Mouse (Mus musculus) spleen, postnatal 14 days (tissue): Measurements from ENCODE around the gene Zmiz1.

Experiments
- DNase-seq, 2 experiments: peaks; one replicate each; pipeline ENCODE4 v3.0.0; 2021 to 2022; ENCODE audit warnings: low spot score in 2 of 2

Gene Zmiz1

DNA sequence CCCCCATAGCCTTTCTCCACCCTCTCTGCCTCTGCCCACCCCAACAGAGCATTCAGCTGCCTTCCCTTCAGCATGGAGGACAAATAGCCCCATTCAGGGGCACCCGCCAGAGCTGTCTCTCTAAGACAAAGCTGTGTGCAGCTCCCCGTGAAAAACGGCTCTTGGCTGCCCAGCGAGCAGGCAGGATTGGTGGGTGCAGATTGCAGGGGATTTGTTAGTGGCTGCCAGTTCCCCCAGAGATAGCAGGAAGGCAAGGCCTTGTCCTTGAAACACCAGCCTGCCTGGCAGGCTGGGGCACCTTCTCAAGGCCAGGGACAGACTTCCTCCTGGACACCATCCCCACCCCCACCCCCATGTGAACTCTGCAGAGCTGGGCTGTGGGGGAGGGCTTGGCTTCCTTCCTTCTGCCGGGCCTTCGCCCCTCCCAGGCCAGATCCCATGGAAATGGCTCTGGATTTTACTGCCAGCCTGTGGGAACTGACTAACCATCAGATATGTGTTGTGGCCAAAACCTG lies 128.6 kb downstream of the Zmiz1 start:
- no peak for DNase-seq

DNA sequence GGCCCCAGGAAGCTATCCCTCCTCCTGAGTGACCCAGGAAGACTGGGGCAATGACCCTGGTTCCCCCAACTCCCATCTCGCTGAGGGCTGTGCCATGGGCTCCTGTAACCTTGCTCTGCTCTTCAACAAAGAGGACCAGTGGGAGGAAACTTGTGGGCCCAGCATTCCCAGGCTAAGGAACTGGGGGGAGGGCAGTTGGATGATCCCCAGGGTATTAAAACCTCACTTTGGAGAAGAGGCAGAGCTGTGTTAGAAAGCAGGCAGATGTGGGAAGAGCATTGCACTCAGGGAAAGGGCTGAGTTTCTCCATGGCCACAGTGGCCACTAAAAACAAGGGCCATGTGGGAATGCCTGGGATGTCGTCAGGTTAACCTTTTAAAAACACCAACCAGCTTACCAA lies 129.2 kb downstream of the Zmiz1 start:
- DNase-seq: no peak

DNA sequence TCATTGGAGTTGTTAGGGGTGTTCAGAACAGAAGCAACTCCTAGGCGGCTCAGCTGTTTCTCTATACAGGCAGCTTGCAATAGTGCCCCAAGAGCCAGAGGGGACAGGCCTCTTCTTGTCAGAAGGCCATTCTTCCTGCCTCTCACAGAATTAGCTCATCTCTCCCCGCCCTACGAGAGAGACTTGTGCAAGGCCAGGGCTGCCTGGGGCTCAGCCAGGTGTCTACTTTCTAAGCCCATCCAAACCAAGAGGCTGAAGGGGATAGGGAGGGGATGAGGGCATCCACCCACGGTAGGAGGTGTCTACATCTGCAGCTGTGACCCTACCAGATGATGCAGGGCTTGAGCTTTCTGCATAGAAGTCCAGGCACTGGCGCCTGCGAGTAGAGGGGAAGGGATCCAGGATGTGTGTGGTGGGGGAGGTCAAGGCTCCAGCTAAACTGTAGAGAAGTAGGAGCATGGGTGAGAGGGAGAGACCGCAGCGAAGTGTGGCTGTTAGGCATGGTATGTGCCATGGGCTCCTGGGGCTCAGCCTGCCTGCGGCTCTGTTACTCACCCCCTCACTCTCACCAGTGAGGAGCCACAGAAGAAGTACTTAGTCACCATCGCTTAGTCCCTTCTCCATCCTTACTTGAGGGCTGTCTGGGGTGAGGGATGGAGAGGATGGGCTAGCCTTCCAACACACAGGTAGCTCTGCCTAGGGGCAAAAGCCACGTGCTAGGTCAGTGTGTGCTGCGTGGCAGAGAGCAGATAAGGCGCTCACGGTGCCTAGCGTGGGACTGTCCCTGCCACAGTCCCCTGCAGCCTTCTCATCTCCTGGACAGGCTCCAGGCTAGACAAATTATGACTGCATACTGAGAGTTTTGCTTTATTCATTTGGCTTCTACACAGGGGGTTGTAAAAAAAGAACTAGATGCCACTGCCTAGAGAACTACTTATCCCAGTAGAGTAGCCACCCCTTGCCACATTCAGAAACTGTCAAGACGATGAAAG lies 130.3 kb downstream of the Zmiz1 start:
- DNase-seq: no peak

DNA sequence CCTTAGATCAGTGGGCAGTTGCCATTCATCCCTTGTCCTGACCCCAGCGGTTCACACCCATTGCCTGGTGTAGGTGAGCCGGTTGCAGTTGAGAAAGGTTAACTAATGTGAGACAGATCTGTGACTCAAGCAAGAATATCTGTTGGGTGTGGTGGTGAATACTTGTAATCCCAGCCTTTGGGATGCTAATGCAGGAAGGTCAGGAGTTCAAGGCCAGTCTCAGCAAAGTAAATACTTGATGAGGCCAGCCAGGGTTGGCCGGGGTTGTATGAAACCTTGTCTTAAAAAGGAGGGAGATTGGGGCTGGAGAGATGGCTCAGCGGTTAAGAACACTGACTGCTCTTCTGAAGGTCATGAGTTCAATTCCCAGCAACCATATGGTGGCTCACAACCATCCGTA lies 132.0 kb downstream of the Zmiz1 start:
- no peak for DNase-seq

GRCm38 (mm10) chr14:25591426-25591825 lies 132.4 kb downstream of the Zmiz1 start:
- DNase-seq: no peak

- no peak for DNase-seq
These were observed 133.5 kb downstream of the Zmiz1 start for GRCm38 (mm10) chr14:25592522-25592921.

DNA sequence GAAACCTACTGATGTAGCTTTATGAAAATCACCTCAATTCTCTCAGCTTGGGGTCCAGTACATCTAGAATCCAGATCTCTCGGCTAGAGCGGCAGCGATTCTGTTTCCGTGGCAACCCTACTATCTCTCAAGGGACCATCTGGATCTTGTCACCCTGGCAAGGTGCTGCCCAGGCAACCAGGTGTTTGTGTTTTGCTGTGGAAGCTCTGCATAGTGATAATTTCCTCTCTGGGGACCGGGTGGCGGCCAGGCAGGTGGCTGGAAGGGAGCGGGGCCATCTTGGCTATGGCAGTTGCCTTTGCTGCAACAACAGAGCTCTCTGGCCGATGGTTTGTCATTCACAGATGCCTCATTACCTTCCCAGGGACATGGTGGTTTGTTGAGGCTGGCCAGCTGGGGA lies 134.9 kb downstream of the Zmiz1 start:
- no peak for DNase-seq

GRCm38 (mm10) chr14:25594611-25595010 lies 135.6 kb downstream of the Zmiz1 start:
- no peak for DNase-seq

DNA sequence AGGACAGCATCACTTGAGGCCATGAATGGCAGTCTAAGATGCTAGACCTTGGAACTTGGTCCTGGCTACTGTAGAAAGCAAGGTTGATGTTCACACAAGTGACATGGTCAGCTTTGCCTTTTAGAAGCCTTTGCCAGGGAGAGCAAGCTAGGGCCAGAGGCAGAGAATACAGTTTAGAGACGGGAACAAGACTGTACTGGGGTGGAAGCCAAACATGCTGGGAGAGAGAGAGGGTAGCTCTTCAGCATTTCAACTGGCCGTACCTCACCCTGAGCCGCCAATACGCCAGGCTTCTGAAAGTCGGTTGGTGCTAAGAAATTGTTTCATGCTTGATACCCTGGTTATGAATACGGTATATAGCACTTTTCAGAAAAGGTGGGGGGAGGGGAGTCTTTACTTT lies 140.0 kb downstream of the Zmiz1 start:
- no peak for DNase-seq

- no peak for DNase-seq
These were observed 140.9 kb downstream of the Zmiz1 start for GRCm38 (mm10) chr14:25599934-25600333.

DNA sequence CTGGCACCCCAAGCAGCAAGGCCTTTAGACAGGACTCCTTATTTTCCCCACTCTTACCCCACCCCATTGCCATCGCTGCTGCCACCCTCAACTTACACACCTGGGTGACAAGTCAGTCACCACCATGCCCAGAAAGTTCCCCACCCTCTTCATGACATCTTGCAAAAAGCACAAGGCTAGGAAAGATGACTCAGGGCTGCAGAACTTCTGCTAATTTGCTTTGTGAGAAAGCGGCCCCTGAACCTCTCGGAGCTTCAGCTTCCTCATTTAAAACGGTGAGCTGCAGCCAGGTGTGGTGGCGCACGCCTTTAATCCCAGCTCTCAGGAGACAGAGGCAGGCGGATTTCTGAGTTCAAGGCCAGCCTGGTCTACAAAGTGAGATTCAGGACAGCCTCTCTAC lies 141.4 kb downstream of the Zmiz1 start:
- no peak for DNase-seq

DNA sequence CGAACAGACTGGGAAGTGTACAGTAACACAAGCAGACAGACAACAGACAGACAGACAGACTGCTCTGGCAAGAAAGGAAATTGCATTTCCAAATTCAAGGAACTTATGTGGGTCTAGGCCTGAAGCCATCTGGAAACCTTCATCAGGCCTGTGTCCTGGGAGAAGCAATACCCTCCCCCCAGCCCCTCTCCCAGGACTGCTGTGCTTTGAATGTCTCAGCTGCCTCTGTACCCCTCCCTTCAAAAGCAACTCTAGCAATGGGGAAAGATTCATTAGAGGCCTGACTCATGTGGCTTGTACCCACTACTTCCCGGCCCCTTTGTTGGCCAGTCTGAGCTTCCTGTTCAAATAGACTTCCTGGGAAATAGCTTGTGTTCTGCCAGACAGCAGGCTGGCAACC lies 142.0 kb downstream of the Zmiz1 start:
- no peak for DNase-seq

GRCm38 (mm10) chr14:25602018-25602417 lies 143.0 kb downstream of the Zmiz1 start:
- no peak for DNase-seq

DNA sequence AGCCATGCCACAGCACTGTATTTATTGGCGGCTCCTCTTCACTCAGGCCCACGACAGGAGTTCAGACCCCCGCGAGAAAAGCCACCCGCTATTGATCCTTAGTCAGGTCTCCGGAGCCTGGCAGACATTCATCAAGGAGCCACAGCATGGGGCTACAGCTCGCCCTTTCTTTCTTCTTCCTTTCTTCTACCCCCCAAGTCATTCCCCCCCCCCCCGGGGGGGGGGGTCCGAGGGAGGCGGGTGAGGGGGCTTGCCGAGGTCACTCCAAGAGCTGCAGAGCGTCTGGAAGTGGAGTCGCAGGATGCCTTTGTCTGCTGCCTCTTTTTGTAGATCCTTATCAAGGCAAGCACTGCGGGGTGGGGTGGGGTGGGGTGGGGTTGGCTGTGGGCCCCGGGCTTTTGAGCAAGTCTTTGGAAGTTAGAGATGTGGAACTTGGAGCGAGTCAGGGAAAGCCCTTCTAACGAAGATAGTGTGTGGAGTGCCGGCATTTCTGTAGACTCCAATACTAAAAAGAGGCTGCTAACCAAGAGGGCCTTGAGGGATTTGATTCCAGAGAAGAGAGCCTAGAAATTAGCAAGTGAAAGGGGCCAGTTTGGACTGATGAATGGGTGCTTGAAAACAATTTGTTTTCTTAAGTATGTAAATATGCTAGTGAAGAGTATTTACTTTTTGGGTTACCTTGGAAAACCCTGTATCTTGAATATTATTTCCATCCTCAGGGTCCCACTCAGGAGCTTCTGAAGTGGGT lies 145.6 kb downstream of the Zmiz1 start:
- DNase-seq: no peak

DNA sequence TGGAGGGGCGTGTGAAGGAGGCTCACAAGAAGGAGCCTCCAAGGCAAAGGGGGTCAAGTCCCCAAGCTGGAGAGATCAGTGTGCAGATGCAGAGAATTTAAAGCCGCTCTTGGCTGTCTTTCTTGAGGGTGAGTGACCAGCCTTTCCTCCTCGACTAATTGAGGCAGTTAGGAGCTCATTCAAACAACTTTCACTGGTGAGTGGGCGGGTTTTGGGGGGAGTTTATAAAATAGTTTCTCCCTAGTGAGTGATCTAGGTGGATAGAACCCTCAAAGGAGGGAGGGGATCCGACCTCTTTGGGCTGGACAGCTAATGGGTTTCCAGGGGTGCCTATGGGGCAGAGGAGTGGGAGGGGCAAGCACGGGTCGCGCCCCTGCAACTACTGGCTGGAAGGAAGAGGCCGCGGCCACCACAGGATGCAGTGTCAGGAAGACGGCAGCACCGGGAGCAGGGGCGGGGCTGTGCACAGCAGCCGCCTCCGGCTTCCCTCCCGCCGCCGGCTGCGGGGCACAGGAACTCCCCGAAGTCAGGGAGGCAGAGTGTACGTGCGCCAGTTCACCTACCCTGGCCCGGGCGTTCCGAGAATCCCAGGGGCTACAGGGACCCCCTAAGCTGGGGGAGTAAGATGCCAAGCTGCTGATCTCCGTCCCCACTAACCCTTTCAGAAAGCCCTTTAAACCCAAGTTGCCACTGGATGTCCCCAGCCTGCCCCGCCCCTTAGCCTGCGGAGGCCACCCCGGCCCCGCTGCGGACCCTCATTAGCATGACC lies 147.6 kb downstream of the Zmiz1 start:
- peak; percentile 27 to 36 for DNase-seq

GRCm38 (mm10) chr14:25607141-25607967 lies 148.4 kb downstream of the Zmiz1 start:
- DNase-seq: no peak

- DNase-seq: peak in 1 of 2 experiments; percentile 36
These were observed 149.0 kb downstream of the Zmiz1 start for GRCm38 (mm10) chr14:25607968-25608491.

- DNase-seq: no peak
These were observed 149.6 kb downstream of the Zmiz1 start for GRCm38 (mm10) chr14:25608618-25609017.

DNA sequence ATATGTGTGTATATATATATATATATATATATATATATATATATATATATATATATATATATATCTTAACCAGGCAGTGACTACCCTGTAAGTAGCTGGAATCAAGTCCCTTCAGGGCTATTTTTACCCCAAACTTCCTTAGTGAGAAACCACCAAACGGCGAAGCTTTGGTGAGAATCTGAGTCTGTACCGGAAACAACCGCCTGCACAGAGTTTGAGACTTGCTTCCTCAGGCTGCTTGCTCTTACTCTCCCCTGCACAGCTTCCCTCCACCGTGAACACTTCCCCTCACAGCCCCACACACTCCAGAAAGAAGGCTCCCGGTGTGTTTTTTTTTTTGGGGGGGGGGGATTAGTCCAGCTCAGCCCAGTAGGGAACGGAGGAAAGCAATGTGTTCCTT lies 150.4 kb downstream of the Zmiz1 start:
- DNase-seq: no peak

DNA sequence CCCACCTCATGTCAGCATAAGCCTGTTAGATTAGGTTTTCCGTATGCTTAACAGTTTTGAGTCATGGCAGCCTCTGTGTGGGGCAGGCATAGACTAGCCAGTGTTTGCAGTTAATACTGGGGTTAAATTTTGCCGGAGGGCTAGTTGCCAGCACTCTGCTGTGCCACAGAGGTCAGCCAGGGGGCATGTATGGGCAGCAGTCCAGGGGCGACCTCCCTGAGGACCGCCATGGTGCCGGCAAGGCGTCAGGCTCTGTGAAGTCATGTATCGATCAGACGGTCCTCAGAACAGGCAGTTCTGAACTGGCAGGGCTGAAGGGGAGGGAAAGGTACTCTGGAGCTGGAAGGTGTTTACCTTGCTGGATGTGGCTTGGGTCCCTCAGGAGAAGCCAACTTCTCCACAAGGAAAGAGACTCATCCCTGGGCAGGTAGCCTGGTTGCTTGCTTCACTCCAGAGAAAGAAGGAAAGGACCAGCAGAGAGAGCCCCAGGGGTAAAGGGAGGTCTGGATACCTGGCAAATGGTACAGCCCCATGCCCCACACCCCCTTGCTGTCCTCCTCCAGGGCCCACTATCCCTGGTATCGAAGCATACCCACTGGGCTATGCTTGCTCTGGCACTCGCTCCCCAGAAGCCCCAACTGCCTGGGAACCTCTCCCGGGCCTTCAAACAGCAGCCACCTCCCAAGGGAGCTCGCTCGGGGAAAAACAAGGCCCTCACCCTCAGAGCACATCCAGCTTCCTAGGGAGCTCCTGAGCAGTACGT lies 151.6 kb downstream of the Zmiz1 start:
- no peak for DNase-seq
